Mouse (Mus musculus) hindbrain, postnatal 0 days (tissue): ENCODE measurements around the gene Ak5. TPM values are rescaled to one million over a fixed set of nuclear protein-coding genes. Genes with fewer than 3 reads are reported as not detected.

Experiments
- ATAC-seq: fragments of 200-750 bp; cut with Nextera tagmentation; 2 replicates; pipeline ENCODE4 v1.8.0; 2017; ENCODE audit warnings: mild to moderate bottlenecking, moderate TSS enrichment, moderate library complexity
- DNase-seq: peaks from one replicate; pipeline ENCODE4 v3.0.0-alpha.2; 2015; ENCODE audit warnings: low spot score
- H3K27ac ChIP-seq: fragments of 300-500 bp; sonication (generic); 2 replicates; pipeline ENCODE4 v1.5.1; 2014; ENCODE audit warnings: mild to moderate bottlenecking
- H3K27me3 ChIP-seq: fragments of 300-500 bp; sonication (generic); 2 replicates; pipeline ENCODE4 v1.6.1; 2014; ENCODE audit warnings: low read length, mixed read lengths; ENCODE audit not compliant: insufficient read depth
- H3K36me3 ChIP-seq: fragments of 300-500 bp; sonication (generic); 2 replicates; pipeline ENCODE4 v1.6.1; 2014; ENCODE audit warnings: low read length, mixed read lengths; ENCODE audit not compliant: insufficient read depth
- H3K4me1 ChIP-seq: fragments of 300-500 bp; sonication (generic); 2 replicates; pipeline ENCODE4 v1.6.1; 2014; ENCODE audit warnings: antibody characterized with exemption, low read length, mixed read lengths; ENCODE audit not compliant: insufficient read depth
- H3K4me2 ChIP-seq: fragments of 300-500 bp; sonication (generic); 2 replicates; pipeline ENCODE4 v1.6.1; 2014; ENCODE audit warnings: low read depth, mild to moderate bottlenecking, low read length, moderate library complexity, mixed read lengths
- H3K4me3 ChIP-seq: fragments of 300-500 bp; sonication (generic); 2 replicates; pipeline ENCODE4 v1.5.1; 2014; ENCODE audit warnings: low read length
- H3K9ac ChIP-seq: fragments of 300-500 bp; sonication (generic); replicated peaks from 2 replicates; pipeline ENCODE4 v1.6.1; 2014; ENCODE audit warnings: mild to moderate bottlenecking, low read length, moderate library complexity, mixed read lengths
- H3K9me3 ChIP-seq: fragments of 300-500 bp; sonication (generic); 2 replicates; pipeline ENCODE4 v1.6.1; 2016; ENCODE audit warnings: low read length, mixed read lengths
- CTCF ChIP-seq: IDR thresholded peaks from 2 replicates; pipeline ENCODE4 v1.5.1; 2016; ENCODE audit warnings: antibody characterized with exemption, control low read depth, low read depth
- WGBS: fragments of 180-500 bp; shearing (Covaris S2); extraction: QIAGEN DNeasy Blood & Tissue Kit; methylation state at CpG from one replicate; pipeline ENCODE4 v1.1.7; 2014; 5-methylcytosine and 5-hydroxymethylcytosine counted together
- polyA plus RNA-seq: library from polyadenylated mRNA; unstranded; fragments of >200 nt; fragmentation: Nextera tagmentation; extraction: Ambion mirVana; gene quantifications from 2 replicates; pipeline ENCODE4 v1.2.1, GENCODE M21; 2015
- total RNA-seq: library from RNA; depleted of rRNA; stranded (reverse); fragments of >200 nt; gene quantifications from 2 replicates; pipeline ENCODE4 v1.2.3, GENCODE M21; 2014; rRNA removed

Gene Ak5
- total RNA-seq (14.8 and 20.4 TPM in 2 replicates), polyA plus RNA-seq (18.8 and 20.3 TPM in 2 replicates)

- Histone ChIP-seq H3K4me3 (peak within 1 kb of the TSS; percentile 60), H3K36me3 (no peaks in the 10 kb centered on the region), H3K27ac (no peak within 1 kb of the TSS), H3K9me3 (no peaks in the 10 kb centered on the region), H3K9ac (peak within 1 kb of the TSS; percentile 47), H3K4me1 (no peaks in the 10 kb centered on the region), H3K27me3 (0 out of 2 replicates have a peak, but pooled peaks cover 4% of the 10 kb centered on the region), H3K4me2 (peak within 1 kb of the TSS; percentile 81)
- WGBS: 6% methylated on average over 5 of the region's 5 CpGs
- ATAC-seq (peak; percentile 55), DNase-seq (no peak)
- TF ChIP-seq CTCF: no peak
These were observed at the start of gene Ak5 for GRCm38 (mm10) chr3:152668239-152668638. Gene Ak5 (minus strand): TSS chr3:152668360.

- under 1% methylated on average over 48 of the region's 48 CpGs for WGBS
- Histone ChIP-seq H3K27me3 (no peaks in the 10 kb centered on the region), H3K27ac (peak within 1 kb of the TSS; percentile 73; the same call in 1 of the 2 replicates), H3K9ac (peak within 1 kb of the TSS; percentile 86), H3K4me3 (peak within 1 kb of the TSS; percentile 99), H3K4me2 (peak within 1 kb of the TSS; percentile 91), H3K9me3 (no peaks in the 10 kb centered on the region), H3K4me1 (no peaks in the 10 kb centered on the region), H3K36me3 (no peaks in the 10 kb centered on the region)
- ATAC-seq (peak; percentile 93), DNase-seq (peak; percentile 95)
- 0 out of 2 replicates have a peak, but pooled peaks have one; percentile 7 for TF ChIP-seq CTCF
These were observed 46.1 kb upstream of the Ak5 start, which contains the start of gene Pigk for GRCm38 (mm10) chr3:152713991-152714902. Gene Pigk (plus strand): TSS chr3:152714100.

- Histone ChIP-seq H3K27ac (no peak overlapping the region), H3K36me3 (no peaks in the 10 kb centered on the region), H3K4me2 (no peak overlapping the region), H3K4me1 (no peaks in the 10 kb centered on the region), H3K9me3 (no peaks in the 10 kb centered on the region), H3K4me3 (no peak overlapping the region), H3K27me3 (no peaks in the 10 kb centered on the region), H3K9ac (no peak overlapping the region)
- DNase-seq (no peak), ATAC-seq (no peak)
- no peak for TF ChIP-seq CTCF
- WGBS: 73% methylated on average over 4 of the region's 4 CpGs
These were observed 44.8 kb upstream of the Ak5 start for GRCm38 (mm10) chr3:152712957-152713356.

- ATAC-seq (no peak), DNase-seq (no peak)
- no peak overlapping the region for H3K27ac ChIP-seq
- H3K4me2 ChIP-seq: no peak overlapping the region
- H3K9ac ChIP-seq: no peak overlapping the region
- peak; percentile 22; the same call in 1 of the 2 replicates for TF ChIP-seq CTCF
- 82% methylated on average over 3 of the region's 3 CpGs for WGBS
- H3K9me3 ChIP-seq: no peaks in the 10 kb centered on the region
- H3K4me3 ChIP-seq: no peak overlapping the region
- no peaks in the 10 kb centered on the region for H3K4me1 ChIP-seq
- no peaks in the 10 kb centered on the region for H3K36me3 ChIP-seq
- H3K27me3 ChIP-seq: no peaks in the 10 kb centered on the region
These were observed 41.8 kb upstream of the Ak5 start for GRCm38 (mm10) chr3:152709936-152710335.

- Histone ChIP-seq H3K4me1 (no peaks in the 10 kb centered on the region), H3K9ac (no peak overlapping the region), H3K9me3 (no peaks in the 10 kb centered on the region), H3K27ac (no peak overlapping the region), H3K4me3 (no peak overlapping the region), H3K27me3 (no peaks in the 10 kb centered on the region), H3K36me3 (no peaks in the 10 kb centered on the region), H3K4me2 (no peak overlapping the region)
- DNase-seq (no peak), ATAC-seq (no peak)
- no peak for TF ChIP-seq CTCF
- WGBS: 80% methylated on average over 5 of the region's 5 CpGs
These were observed 39.2 kb upstream of the Ak5 start for GRCm38 (mm10) chr3:152707321-152707823.

- Histone ChIP-seq H3K4me1 (no peaks in the 10 kb centered on the region), H3K9me3 (no peaks in the 10 kb centered on the region), H3K4me3 (no peak overlapping the region), H3K9ac (no peak overlapping the region), H3K4me2 (no peak overlapping the region), H3K27ac (no peak overlapping the region), H3K27me3 (no peaks in the 10 kb centered on the region), H3K36me3 (no peaks in the 10 kb centered on the region)
- no peak for TF ChIP-seq CTCF
- DNase-seq (no peak), ATAC-seq (no peak)
- 87% methylated on average over 2 of the region's 2 CpGs for WGBS
These were observed 38.7 kb upstream of the Ak5 start for GRCm38 (mm10) chr3:152706901-152707300.
